Mouse (Mus musculus): Measurements from ENCODE around the gene Mill2.

Gene Mill2

DNA sequence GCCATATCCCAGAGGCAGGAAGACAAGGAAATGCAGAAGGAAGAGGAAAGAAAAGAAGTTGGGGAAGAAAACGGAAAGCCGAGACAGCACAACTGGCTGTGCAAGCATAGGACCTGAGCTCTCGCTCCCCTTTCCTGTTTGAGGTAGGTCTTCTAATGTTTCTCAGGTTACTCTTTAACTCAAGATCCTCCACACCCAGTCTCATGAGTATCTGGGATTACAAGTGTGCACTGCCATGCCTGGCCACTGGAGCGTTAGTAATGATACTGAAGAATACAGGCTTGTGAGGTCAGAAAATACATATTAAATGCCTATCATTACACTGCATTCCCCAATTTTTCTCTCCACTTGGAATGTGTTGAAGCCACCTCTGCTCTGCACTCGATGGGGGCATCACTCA, 35.6 kb downstream of the Mill2 start:
- DNase-seq (ENCODE audit: low spot score), result no peak

DNA sequence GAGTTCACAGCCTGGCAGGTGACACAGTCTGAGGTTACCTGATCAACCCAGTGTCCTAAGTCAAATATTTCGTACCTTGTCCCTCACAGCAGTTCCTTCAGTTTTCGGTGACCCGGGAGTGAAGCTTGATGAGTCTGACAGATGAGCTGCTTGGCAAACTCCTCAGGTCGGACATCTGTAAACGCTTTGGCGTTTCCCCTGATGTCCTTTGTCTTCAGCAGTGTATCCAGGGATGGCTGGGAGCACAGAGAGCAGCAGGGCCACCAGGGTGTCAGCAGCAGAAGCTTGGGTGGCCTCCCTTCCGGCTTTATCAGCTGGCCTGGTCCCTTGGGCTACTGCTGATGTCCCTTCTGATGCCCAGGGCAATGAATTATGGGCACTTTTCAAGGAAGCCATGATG, 38.9 kb downstream of the Mill2 start:
- no peak for DNase-seq (ENCODE audit: low spot score)

DNA sequence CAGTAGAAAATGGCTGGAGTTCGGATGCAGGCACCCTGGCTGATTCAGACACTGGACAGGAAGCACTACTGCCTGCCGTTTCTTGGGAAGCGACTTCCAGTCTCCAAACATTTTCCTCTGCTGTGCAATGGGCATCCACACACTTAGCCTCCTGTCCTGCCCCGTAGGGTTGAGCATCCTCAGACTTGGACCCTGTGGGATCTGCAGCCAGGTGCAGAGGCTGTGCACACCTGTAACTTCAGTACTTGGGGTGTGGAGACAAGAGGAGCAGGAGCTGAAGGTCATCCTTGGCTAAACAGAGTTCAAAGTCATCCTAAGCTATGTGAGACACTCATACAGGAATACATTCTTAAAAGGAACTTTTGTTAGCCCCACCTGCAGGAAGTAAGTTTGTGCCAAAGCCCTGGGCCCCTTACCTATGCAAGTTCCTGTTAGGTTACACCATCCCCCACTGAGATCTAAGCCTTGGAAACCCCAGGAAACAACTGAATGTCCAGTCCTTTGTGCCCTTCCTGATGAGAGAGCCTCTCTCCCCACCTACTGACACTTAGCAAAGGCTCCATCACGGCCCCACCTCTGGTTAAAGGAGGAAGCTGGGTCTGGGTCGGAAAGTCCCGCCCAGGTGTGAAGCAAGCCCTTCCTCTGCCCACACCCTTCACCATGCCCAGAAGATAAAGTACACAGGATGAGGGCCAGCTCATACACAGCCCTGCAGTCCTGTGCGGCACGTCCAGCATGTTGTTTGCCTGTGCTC, 44.4 kb downstream of the Mill2 start:
- DNase-seq (ENCODE audit: low spot score), result no peak

DNA sequence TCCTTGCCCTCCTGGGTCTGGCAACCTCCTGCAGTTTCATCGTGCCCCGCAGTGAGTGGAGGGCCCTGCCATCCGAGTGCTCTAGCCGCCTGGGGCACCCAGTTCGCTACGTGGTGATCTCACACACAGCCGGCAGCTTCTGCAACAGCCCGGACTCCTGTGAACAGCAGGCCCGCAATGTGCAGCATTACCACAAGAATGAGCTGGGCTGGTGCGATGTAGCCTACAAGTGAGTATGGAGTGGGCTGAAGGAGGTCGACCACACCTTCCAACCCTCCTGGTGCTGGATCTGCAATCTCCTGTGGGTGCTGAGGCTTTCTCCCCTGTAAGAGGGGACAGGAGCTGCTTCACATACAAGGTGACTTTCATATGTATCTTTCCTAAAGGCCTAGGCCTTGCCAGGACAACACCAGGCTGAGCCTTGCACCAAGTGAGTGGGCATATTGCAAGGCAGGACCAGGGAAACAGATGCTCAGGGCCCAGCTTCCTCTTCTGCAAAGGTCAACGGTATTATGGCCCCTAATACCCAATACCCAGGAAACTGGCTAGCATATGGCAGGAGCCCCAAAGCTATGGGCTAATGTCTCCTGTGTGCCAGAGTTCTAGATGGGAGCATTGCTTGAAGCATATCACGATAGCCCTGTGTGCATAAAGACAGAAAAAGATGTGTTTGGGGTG, 45.1 kb downstream of the Mill2 start:
- DNase-seq (ENCODE audit: low spot score), result no peak

DNA sequence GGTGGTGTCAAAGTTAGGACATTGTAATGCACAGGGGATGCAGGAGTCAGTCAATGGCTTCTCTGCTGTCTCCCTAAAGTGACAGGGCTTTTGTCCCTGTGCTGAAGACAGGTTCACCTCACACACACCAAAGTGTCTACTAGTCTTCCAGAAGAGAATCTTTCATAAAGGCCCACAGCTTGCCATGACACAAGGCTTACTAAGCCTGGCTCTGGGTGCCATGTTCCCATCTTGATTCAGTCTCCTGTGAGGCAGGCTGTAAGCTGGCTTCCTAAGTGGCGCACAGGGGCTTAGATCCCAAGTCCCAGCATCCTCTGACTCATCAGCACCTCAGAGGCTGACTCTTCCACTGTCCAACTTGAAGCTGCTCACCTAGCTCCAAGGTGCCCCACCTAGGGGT, 47.2 kb downstream of the Mill2 start:
- DNase-seq (ENCODE audit: low spot score), result no peak

DNA sequence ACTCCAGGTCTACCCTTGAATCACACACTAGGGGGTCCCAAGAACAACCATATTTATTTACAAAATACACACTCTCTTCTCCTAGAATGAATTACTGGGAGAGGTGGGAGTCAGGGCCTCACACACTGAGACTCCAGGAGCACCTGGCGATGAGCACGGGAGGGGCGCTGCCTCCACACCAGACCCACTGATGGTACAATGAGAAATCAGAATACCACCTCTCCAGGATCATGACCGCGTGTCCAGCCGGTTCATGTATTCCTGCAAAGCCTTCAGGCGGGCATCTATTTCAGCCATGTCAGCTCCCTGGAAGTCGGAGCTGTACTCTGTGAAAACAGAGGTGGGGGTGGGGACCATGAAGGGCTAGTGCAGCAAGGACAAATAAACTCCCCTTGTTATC, 51.1 kb downstream of the Mill2 start:
- DNase-seq (ENCODE audit: low spot score), result no peak

DNA sequence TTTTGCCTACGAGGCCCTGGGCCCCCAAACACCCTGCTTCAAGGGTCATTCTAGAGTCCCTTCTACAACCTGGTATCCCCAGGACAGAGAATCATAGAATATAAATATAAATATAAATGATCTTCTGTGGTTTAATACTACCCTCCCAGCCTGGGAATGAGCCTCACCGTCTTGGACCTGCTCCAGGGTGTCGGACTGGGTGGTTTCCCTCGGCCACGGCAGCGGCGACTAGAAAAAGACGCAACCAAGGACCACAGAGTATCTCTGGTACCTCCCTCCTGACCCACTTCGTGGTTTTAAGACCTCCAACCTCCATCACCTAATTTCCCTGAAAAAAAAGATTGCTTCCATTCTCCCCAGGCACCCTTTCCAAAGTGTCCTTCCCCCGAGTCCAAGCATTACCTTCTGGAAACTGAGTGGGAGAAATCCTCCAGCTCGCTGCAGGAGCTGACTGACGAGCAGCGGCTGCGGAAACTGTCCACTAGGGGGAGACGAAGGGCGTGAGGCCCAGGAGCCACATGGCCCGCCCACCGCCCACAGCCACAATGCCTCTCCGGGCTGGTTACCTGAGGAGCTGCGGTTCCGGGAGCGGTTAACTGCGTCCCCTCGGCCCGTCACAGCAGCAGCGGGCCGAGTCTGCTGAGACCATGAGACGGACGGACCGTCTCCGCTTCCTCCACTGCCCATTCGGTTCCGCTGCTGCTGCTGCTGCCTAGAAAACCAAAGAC, 52.3 kb downstream of the Mill2 start:
- DNase-seq (ENCODE audit: low spot score), result peak; percentile 96

DNA sequence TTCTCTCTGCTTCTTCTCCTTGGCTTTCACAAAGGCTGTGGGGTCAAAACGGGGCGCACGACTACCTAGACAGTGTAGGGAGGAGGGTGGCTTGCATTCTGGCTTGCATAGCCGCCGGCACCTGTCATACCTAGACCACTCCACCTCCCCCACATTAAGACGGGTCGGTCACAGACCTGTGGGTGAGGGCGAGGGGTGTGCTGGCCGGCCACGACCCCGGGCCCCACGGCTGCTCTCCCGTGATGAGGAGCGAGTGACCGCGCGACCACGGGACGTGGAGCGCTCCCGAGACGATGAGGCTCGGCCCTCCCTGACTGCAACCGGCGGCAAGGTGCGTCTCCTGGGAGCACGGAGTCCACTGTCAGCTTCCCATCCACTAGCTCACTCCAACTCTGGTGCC, 53.2 kb downstream of the Mill2 start:
- no peak for DNase-seq (ENCODE audit: low spot score)

DNA sequence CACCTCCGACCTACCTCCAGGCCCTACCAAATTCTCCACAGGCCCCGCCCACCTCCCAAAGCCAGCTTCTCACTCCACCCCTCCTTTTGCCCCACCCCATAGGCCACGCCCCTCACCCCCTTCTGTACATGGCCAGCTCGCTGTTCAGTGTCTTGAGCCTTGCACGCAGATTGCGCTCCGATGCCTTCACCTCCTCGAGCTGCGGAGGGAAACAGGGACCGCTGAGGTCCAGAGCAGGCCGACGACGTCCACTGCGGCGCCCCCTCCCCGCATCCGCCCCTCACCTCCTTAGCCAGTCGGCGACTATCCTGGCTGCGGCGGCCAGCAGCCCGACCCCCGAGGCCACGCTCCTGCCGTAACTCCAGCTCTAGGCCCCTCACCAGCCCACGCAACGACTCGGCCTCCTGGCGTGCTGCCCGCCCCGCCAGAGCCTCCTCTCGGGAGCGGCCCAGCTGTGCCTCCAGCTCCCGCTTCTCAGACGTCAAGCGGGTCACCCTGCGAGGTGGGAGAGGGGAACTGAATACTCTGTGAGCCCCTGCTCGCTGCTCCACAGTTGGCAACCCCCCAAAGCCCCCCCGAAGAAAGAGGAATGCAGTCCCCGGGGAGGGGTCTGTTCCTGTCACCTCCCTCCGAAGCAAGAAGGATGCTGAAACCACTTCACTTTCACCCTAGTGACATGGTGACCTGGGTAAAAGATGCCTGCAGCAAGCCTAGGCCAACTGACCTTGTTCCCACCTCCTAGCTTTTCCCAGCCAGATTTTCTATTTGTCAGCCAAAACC, 54.1 kb downstream of the Mill2 start:
- DNase-seq (ENCODE audit: low spot score), result peak; percentile 69

DNA sequence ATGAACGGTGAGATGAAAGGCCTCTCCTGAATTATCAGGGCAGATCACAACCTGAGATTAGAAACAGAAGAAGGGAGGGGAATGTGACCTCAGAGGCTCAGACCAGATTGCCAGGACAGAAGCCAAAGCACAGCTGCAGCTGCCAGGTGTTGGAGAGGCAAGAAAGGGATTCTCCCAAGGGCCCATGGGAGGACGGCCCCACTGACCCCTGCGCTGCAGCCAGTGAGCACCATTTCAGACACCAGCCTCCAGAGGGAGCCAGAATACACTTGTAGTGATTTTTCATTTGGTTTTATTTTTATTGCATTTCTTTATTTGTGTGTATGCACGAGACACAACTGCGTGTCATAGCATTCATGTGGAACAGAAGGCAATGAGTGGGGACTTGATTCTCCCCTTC, 56.8 kb downstream of the Mill2 start:
- DNase-seq (ENCODE audit: low spot score), result peak; percentile 66

DNA sequence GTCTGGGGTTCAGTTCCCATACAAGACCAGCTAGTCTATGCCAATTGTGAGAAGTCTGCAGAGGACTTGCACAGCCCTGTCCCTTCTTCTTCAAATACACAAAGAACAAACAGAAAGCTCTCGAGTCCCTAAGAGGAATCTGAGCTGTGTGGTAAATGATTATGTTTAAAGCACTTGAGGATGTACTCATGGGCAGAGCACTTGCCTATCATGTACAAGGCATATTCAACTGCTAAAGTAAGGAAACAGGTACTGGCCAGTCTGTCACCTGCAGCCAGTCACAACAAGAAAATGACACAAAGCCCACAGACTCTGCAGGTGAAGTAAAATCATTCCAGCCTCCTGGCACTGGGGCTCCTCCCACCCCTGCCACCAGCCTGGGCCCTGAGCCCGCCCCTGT, 60.7 kb downstream of the Mill2 start:
- DNase-seq (ENCODE audit: low spot score), result no peak

DNA sequence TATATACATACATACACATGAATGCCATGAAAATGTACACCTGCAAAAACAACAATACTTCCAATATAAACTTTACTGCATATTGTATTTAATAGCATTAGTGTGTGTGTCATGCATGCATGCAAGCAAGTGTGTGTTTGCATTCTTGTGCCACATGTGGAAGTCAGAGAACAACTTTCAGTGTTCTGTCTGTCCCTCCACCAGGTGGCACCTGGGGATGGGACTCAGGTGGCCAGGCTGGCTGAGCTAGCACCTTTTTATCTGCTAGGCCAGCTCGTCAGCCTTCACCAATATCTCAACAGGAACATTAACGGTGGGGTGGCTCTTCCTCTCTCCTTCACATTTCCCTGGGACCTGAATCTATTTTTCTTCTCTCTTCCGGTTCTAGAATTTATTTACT, 62.7 kb downstream of the Mill2 start:
- no peak for DNase-seq (ENCODE audit: low spot score)

DNA sequence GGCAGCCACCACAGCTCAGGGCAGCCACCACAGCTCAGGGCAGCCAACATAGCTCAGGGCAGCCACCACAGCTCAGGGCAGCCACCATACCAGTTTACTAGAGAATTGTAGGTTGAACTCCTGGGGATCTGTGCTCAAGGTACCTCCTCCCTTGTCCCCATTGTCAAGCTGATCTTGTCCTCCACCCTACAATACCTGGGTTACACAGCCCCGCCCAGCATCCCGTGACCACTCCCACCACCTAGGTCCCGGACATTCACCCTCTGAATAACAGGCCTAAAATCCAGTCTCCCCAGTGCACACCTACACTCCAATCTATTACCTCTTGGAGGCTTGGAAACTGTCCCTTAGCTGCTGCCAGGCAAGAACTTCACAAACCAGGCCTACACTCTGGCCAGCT, 65.2 kb downstream of the Mill2 start:
- DNase-seq (ENCODE audit: low spot score), result no peak

DNA sequence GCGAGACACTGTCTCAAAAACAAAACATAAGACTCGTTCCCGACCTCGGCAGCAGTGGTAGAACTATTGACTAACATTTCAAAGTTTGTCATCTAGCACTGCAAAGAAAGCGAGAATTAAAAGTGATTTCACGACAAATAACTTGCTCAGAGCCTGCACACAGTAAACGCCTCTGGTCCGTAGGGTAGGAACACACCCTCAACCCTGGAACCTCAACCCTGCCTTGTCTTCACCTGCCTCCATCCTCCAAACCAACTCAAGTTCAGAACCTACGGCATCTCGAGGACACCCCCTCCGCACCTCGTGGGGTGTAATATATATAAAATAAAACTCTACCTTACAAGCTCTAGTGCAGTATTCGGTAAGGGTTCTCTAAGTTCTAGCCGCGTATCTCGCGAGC, 70.0 kb downstream of the Mill2 start:
- no peak for DNase-seq (ENCODE audit: low spot score)

DNA sequence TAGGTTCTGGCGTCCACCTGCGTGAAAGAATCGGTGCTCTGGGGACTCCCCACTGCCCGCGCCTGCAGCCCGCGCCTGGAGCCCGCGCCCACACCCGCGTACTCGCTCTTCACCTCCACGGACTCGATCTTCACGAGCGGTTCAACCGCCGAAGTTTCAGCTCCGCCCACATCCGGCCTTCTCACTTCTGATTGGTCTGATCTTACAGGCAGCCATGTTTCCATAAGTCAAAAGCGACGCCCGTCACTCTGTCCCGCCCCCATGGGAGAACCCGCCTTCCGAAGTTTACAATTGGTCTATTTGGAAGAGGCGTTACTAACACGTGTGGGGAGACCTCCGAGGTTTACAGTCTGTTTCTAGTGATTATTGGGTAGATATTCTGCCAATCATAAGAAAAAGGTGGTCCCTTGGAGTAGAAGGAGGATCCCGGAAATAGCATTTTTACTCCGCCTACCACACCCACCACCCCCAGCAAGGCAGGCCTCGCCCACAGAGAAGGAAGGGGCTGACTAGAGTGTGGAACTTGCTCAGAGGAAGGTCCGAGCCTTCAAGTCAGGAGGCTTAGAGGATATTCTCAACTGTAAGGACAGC, 70.6 kb downstream of the Mill2 start, which contains the start of gene Ccdc61:
TSS of gene Ccdc61 (minus strand) at position 175 of the 591 bp plus-strand sequence.
- DNase-seq (ENCODE audit: low spot score), result peak; percentile 96

Measured in embryo, embryonic 10 days (tissue).